Mouse (Mus musculus): ENCODE measurements around the gene Fcrl6. TPM values are rescaled to one million over a fixed set of nuclear protein-coding genes. Genes with fewer than 3 reads are reported as not detected.

The Fcrl6 gene
- polyA plus RNA-seq, 1 experiment from 2014 or later = not detected

DNA sequence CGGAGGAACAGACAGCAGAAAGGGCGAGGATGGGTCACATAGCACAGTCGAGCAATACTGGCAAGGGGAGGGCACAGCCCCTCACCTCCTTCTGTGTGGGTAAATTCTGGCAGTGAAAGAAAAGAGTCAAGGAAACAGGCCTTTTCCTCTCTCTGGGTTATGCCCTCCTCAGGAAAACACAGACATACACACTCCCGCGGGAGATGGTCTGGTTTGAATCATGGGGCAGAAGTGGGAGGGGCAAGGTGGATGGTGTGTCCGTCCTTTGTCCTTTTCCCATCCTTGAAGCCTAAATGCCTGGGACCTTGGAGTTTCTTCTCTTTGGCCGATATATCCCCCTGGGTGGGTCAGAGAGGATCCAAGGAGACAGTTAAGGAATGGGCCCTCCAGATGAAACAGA is 27.5 kb upstream of the Fcrl6 start:
- no peak overlapping the region for H3K9ac ChIP-seq
- no peaks in the 10 kb centered on the region for H3K27me3 ChIP-seq
- H3K9me3 ChIP-seq (replicated peaks) = no peaks in the 10 kb centered on the region
- H3K27ac ChIP-seq = no peak overlapping the region
- H3K36me3 ChIP-seq (ENCODE audit: poor library complexity, severe bottlenecking) = no peaks in the 10 kb centered on the region
- ATAC-seq = no peak
- H3K4me1 ChIP-seq = no peaks in the 10 kb centered on the region
- no peak overlapping the region for H3K4me2 ChIP-seq
- 81% methylated on average over 7 of the region's 7 CpGs for WGBS
- H3K4me3 ChIP-seq = no peak overlapping the region

DNA sequence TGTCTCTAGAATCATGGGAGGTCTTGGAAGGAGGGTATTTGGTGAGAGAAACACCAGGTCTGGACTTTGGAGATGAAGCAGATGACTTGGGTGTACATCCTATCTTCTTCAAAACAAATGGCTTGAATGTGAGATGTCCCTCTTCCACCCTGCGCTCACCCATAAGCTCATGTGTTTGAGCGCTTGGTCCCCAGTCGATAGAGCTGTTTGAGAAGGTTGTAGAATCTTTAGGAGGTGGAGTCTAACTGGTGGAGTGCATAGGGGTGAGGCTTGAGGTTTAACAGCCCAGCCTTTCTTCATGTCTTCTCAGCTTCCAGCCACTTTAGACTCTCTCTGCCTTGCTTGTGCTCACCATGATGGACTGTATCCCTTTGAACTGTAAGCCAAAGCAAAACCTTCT is 24.0 kb upstream of the Fcrl6 start:
- Histone ChIP-seq H3K9ac (no peak overlapping the region), H3K9me3 (replicated peaks) (no peaks in the 10 kb centered on the region), H3K36me3 (ENCODE audit: poor library complexity, severe bottlenecking) (no peaks in the 10 kb centered on the region), H3K4me2 (no peak overlapping the region), H3K27ac (no peak overlapping the region), H3K4me1 (no peaks in the 10 kb centered on the region), H3K4me3 (no peak overlapping the region), H3K27me3 (no peaks in the 10 kb centered on the region)
- WGBS = 94% methylated on average over 3 of the region's 3 CpGs
- ATAC-seq = no peak

DNA sequence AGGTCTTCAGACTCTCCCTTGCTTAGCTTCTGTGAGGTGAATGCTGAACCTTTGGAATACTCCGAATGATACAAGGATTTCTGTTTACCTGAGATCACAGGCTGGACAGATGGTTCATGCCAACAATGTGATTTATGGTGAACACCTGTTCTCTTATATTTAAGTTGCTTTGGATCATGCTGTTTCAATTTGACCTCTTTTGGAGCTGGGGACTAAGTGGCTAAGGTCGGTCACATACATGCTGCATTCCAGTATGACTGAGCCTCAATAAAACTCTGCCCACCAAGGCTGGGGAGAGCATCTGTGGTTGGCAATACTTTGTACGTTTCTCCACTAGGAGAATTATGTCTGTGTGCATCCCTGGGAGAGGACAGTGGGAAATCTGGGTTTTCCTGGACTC is 21.7 kb upstream of the Fcrl6 start:
- no peaks in the 10 kb centered on the region for H3K4me1 ChIP-seq
- no peak overlapping the region for H3K4me3 ChIP-seq
- WGBS = 83% methylated on average over 3 of the region's 3 CpGs
- no peaks in the 10 kb centered on the region for H3K9me3 ChIP-seq (replicated peaks)
- no peaks in the 10 kb centered on the region for H3K36me3 ChIP-seq (ENCODE audit: poor library complexity, severe bottlenecking)
- H3K27me3 ChIP-seq = no peaks in the 10 kb centered on the region
- no peak overlapping the region for H3K27ac ChIP-seq
- no peak for ATAC-seq
- H3K9ac ChIP-seq = no peak overlapping the region
- H3K4me2 ChIP-seq = no peak overlapping the region

DNA sequence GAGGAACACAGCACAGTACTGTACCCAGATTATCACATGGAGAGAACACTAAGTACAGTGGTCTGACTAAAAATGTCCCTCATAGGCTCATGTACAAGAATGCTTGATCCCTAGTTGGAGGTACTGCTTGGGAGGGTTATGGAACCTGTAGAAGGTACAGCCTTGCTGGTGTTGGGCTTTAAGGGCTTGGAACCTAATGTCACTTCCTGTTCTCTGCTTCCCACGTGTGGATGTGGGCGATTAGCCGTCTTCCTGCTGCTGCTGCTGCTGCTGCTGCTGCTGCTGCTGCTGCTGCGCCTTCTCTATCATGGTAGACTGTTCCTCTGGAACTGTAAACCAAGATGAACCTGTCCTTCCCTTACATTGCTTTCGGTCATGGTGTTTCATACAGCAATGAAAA is 21.2 kb upstream of the Fcrl6 start:
- no peak overlapping the region for H3K4me3 ChIP-seq
- ATAC-seq = no peak
- H3K4me2 ChIP-seq = no peak overlapping the region
- no peak overlapping the region for H3K9ac ChIP-seq
- H3K9me3 ChIP-seq (replicated peaks) = no peaks in the 10 kb centered on the region
- 82% methylated on average over 5 of the region's 5 CpGs for WGBS
- no peaks in the 10 kb centered on the region for H3K27me3 ChIP-seq
- no peaks in the 10 kb centered on the region for H3K4me1 ChIP-seq
- H3K36me3 ChIP-seq (ENCODE audit: poor library complexity, severe bottlenecking) = no peaks in the 10 kb centered on the region
- H3K27ac ChIP-seq = no peak overlapping the region

DNA sequence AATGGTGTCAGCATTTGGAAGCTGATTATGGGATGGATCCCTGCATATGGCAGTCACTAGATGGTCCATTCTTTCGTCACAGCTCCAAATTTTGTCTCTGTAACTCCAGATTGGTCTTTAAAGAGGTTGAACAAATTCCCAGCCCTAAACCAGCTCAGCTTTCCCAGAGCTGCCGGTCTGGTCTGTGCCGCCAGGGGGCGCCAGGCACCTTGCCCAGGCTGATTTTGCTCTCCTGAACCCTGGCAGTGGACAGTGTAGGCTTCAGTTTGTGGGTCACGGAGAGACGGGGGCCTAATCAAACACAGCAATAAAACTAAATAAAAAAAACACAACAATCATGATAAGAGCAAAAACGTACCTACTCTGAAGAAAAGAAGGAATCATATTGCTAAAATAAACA is 16.9 kb upstream of the Fcrl6 start:
- Histone ChIP-seq H3K27ac (no peak overlapping the region), H3K4me1 (peaks cover 15% of the 10 kb centered on the region), H3K27me3 (no peaks in the 10 kb centered on the region), H3K4me2 (no peak overlapping the region), H3K4me3 (no peak overlapping the region), H3K36me3 (ENCODE audit: poor library complexity, severe bottlenecking) (no peaks in the 10 kb centered on the region), H3K9me3 (replicated peaks) (no peaks in the 10 kb centered on the region), H3K9ac (no peak overlapping the region)
- ATAC-seq = 0 out of 2 replicates have a peak, but pooled peaks have one; percentile 28
- 14% methylated on average over 7 of the region's 7 CpGs for WGBS

DNA sequence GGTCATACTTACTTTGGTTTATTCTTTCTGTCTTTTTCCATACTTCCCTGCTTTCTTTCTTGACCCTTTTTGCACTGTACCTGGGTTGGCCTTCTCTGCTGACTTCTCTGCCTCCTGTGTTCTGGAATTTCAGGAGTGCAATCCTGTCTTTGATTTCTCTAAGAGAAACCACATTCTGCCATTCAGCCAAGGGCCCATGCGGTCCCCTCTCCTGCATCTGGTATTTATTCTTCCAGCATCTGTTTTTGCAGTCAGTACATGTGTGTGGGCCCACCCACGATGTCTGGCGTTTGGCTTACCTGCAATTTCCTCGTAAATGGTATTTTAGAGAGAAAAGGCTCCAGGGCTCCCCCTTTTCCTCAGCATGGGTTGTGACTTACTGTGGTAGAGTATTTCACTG is 15.8 kb upstream of the Fcrl6 start:
- Histone ChIP-seq H3K4me1 (peaks cover 15% of the 10 kb centered on the region), H3K4me2 (no peak overlapping the region), H3K9me3 (replicated peaks) (no peaks in the 10 kb centered on the region), H3K27me3 (no peaks in the 10 kb centered on the region), H3K4me3 (no peak overlapping the region), H3K9ac (no peak overlapping the region), H3K36me3 (ENCODE audit: poor library complexity, severe bottlenecking) (no peaks in the 10 kb centered on the region), H3K27ac (no peak overlapping the region)
- 0 out of 2 replicates have a peak, but pooled peaks have one; percentile 5 for ATAC-seq
- 79% methylated on average over 4 of the region's 4 CpGs for WGBS

DNA sequence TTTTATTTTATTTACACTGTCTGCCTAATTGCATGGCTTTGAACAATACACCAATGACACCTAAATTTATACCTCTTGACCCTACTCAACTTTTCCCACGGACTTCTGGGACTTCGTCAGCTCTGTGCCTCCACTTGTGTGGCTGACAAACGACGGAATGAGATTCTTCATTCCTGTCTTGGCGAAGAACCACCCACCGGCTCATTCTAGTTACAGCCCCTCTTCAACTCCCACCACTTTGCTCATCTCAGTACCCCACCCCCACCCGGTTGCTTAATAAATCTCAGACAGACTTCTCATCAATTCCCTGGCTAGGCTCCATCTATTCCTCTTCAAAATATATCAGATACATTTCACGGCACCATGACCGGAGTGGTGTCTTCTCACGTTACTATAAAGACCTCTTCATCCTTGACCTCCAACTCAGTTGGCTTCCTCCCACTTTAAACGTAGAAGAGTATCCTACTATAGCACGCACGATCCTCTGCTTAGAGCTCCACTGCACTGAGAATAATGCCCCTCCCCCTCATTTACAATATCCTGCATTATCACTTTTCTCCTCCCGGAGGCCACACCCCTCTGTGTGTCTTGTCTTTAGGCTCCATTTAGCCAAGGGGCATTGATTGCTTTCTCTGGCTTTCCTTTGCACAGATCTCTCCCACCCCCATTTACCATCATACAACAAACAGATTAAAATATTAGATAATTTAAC is 15.2 kb upstream of the Fcrl6 start:
- peaks cover 15% of the 10 kb centered on the region for H3K4me1 ChIP-seq
- no peak overlapping the region for H3K9ac ChIP-seq
- peak overlapping the region; percentile 64 for H3K4me2 ChIP-seq
- H3K27ac ChIP-seq = no peak overlapping the region
- no peaks in the 10 kb centered on the region for H3K27me3 ChIP-seq
- no peaks in the 10 kb centered on the region for H3K9me3 ChIP-seq (replicated peaks)
- peak; percentile 37 for ATAC-seq
- 41% methylated on average over 14 of the region's 14 CpGs for WGBS
- H3K4me3 ChIP-seq = peak overlapping the region; percentile 34
- no peaks in the 10 kb centered on the region for H3K36me3 ChIP-seq (ENCODE audit: poor library complexity, severe bottlenecking)

DNA sequence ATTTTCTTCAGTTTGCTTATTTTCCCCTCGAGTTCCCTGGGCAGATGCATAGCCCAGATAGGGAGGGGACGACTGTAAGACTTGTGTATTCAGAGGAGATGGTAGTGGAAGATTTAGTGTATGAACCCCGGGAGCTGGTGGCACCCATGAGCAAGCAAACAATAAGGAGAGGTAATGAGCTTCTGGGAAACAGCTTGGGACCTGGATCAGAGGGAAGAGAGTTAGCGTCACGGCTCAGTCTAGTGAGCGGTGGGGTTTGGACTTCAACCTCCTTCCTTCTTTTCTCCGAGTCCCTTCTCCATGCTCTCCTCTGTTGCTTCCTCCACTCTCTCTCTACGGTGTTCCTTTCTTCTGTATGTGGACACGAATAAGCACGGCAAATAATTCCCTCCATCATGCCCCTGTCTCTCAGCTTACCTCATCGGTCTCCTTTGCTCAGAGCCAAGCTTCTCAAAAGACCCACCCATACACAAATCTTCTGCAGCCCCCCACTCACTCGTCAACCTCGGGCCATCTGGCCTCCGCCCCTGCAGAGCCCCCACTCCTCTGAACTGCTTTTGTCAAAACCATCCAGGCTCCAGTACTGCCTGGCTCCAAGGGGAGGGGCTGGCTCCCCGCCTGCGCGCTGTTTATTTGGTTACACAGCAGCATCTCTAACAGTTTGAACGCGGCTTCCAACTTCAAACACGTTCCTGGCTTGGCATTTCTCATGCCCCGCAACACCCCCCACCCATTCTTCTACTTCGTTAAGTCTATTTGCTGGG is 14.4 kb upstream of the Fcrl6 start:
- Histone ChIP-seq H3K36me3 (ENCODE audit: poor library complexity, severe bottlenecking) (no peaks in the 10 kb centered on the region), H3K9me3 (replicated peaks) (no peaks in the 10 kb centered on the region), H3K4me3 (peak overlapping the region; percentile 34), H3K4me1 (peaks cover 15% of the 10 kb centered on the region), H3K27me3 (no peaks in the 10 kb centered on the region), H3K9ac (peak overlapping the region; percentile 53), H3K4me2 (peak overlapping the region; percentile 64), H3K27ac (no peak overlapping the region)
- ATAC-seq = peak; percentile 81
- 8% methylated on average over 22 of the region's 22 CpGs for WGBS

DNA sequence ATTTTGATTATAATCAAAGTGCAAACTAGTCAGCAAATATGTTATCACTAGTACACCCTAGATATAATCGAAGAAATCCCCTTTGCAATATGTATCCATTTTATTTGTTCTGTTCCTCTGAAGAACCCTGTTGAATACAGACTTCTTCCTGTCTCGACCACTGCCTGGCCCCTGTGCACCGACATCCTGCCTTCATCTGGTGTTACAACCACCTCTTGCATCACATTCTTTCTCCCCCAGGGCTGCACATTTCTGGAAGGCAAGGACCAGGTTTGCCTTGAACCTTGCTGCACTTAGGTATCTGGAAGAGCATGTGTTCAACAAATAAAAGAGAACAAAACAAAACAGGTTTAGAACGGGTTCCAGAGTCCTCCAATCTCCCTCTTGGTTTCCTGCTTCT is 13.1 kb upstream of the Fcrl6 start:
- Histone ChIP-seq H3K4me3 (no peak overlapping the region), H3K4me1 (peaks cover 15% of the 10 kb centered on the region), H3K9ac (no peak overlapping the region), H3K27me3 (no peaks in the 10 kb centered on the region), H3K4me2 (no peak overlapping the region), H3K9me3 (replicated peaks) (no peaks in the 10 kb centered on the region), H3K27ac (no peak overlapping the region), H3K36me3 (ENCODE audit: poor library complexity, severe bottlenecking) (no peaks in the 10 kb centered on the region)
- WGBS = 86% methylated on average over 4 of the region's 4 CpGs
- ATAC-seq = no peak

DNA sequence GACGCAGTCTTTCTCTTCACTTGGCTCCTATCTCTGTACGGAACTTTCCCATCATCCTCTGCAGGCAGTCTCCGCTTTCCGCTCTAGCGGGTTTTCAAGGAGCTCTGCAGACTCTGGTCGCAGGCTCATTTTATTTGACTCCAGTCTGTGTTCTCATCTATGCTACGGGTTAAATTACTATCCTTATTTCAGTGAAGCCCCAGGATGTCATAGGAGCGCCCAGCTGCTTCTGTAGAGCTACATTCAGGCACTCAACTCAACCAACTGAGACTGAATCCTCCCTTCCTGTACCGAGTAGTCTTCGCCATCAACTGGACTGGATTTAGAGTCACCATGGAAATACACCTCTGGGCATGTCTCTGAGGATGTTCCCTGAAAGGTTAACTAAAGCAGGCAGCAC is 12.3 kb upstream of the Fcrl6 start:
- no peaks in the 10 kb centered on the region for H3K9me3 ChIP-seq (replicated peaks)
- no peak overlapping the region for H3K9ac ChIP-seq
- H3K4me1 ChIP-seq = peaks cover 15% of the 10 kb centered on the region
- H3K27ac ChIP-seq = no peak overlapping the region
- no peaks in the 10 kb centered on the region for H3K27me3 ChIP-seq
- no peak overlapping the region for H3K4me3 ChIP-seq
- WGBS = 84% methylated on average over 10 of the region's 10 CpGs
- H3K4me2 ChIP-seq = no peak overlapping the region
- no peaks in the 10 kb centered on the region for H3K36me3 ChIP-seq (ENCODE audit: poor library complexity, severe bottlenecking)
- no peak for ATAC-seq

DNA sequence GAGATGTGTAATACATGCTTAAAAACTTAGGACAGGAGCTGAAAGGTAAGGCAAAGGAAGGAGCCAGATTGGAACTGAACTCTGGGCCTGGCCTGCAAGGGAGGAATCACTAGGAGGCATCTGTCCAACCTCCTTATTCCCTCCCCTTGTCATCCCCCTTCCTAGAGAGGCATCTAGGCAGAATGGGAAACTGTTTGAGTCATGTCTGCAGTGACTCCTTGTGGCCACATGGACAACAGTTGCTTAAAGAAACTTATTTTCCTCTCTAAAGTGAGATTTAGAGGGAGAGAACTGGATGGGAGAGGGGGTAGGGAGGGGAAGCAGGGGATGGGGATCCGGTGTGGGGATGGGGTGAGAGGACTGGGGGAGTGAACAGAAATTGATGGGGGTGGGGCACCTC is 10.4 kb upstream of the Fcrl6 start:
- no peak overlapping the region for H3K9ac ChIP-seq
- no peak for ATAC-seq
- peaks cover 14% of the 10 kb centered on the region for H3K4me1 ChIP-seq
- H3K4me3 ChIP-seq = no peak overlapping the region
- no peaks in the 10 kb centered on the region for H3K27me3 ChIP-seq
- H3K27ac ChIP-seq = no peak overlapping the region
- no peaks in the 10 kb centered on the region for H3K36me3 ChIP-seq (ENCODE audit: poor library complexity, severe bottlenecking)
- 61% methylated on average over 1 of the region's 1 CpGs for WGBS
- no peaks in the 10 kb centered on the region for H3K9me3 ChIP-seq (replicated peaks)
- no peak overlapping the region for H3K4me2 ChIP-seq

DNA sequence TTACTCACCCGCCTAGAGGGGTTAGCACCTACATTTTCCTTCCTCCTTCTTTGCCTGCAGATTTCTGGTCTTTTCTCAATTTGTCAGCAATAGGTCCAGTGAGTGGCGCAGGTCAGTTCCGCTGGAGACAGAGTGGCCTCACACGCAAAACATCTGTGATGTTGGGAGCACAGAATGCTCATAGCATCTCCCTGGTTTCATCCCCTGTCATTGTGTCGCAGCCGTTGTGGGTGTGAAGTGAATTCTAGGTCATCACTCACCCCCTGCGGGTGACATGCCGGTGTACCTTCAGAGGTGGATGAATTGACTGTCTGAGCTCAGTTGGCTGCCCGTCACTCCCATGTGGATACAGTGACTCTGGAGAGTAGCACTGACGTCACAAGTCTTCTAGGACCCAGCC is 9.0 kb upstream of the Fcrl6 start:
- no peaks in the 10 kb centered on the region for H3K27me3 ChIP-seq
- WGBS = 87% methylated on average over 10 of the region's 10 CpGs
- H3K4me3 ChIP-seq = no peak overlapping the region
- H3K4me2 ChIP-seq = no peak overlapping the region
- no peaks in the 10 kb centered on the region for H3K9me3 ChIP-seq (replicated peaks)
- no peaks in the 10 kb centered on the region for H3K36me3 ChIP-seq (ENCODE audit: poor library complexity, severe bottlenecking)
- H3K9ac ChIP-seq = no peak overlapping the region
- H3K4me1 ChIP-seq = no peaks in the 10 kb centered on the region
- no peak overlapping the region for H3K27ac ChIP-seq
- ATAC-seq = no peak

Measured in forebrain, embryonic 13.5 days (tissue).